Mouse (Mus musculus): ENCODE results near the gene Bahcc1.

DNA sequence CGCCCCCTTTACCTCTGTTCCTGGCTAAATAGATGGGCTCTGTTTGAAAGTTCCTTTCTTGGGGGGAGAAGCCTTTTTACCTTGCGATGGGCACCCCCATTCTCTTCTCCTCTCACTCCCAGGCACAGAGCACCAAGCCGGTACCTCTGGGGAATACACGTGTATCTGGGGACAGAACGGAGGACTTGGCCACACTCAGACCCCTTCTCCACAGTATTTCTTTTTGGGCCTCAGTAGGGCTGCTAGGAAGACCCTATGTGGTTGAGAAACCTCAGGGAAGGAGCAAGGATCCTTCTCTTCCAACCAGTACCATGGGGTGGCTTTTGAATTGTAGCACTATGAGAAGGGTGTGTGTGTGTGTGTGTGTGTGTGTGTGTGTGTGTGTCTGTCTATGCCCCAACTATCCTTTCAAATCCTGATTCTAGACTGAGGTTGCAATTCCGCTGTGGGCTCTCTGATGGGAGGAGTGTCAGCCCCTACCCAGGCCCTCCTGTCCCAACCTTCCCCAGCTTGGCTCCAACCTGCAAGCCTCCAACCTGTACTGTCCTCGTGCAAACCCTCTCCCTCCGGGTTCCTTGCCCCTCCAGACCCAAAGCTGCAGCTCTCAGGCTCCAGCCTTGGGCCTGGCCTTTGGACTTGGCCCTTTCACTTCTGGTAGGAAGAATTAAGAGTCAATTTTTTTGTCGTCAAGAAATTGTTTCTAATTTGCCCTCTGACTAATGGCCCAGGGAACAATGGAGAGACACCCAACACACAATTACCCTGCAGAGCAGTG, 4.4 kb upstream of the Bahcc1 start:
- TF ChIP-seq CTCF (IDR thresholded peaks at IDR 0.05; ENCODE audit: extremely low read depth, insufficient read depth, low read length) (no peak), POLR2A (IDR thresholded peaks at IDR 0.05; ENCODE audit: extremely low read depth, insufficient read depth, low read length) (no peak)

All from cortical plate, adult 2 months (tissue).